Mouse (Mus musculus): ENCODE results near the gene Olfr685. TPM values are rescaled to one million over a fixed set of nuclear protein-coding genes. Genes with fewer than 3 reads are reported as not detected.

Olfr685 gene
- total RNA-seq, 1 experiment, result not detected

GRCm38 (mm10) chr7:105163553-105163952 is 22.3 kb downstream of the Olfr685 start, which contains the start of gene Olfr684:
Gene Olfr684 (minus strand): TSS chr7:105163653.
- Histone ChIP-seq H3K4me3 (ENCODE audit: insufficient read depth in 1 of 2, low read depth in 1 of 2, low read length in 2 of 2, poor library complexity in 1 of 2, severe bottlenecking in 1 of 2) (no peak within 1 kb of the TSS), H3K4me1 (ENCODE audit: control insufficient read depth in 2 of 2, insufficient read depth in 2 of 2, low read length in 2 of 2, poor library complexity in 1 of 2) (no peaks in the 10 kb centered on the region), H3K36me3 (ENCODE audit: control insufficient read depth, insufficient read depth, low read length, poor library complexity, severe bottlenecking) (no peaks in the 10 kb centered on the region), H3K27ac (ENCODE audit: insufficient read depth, low read depth, low read length, poor library complexity, severe bottlenecking) (no peak within 1 kb of the TSS), H3K9ac (ENCODE audit: insufficient read depth, low read depth, low read length, poor library complexity, severe bottlenecking) (no peak within 1 kb of the TSS), H3K9me3 (ENCODE audit: control insufficient read depth, insufficient read depth, low read depth, low read length) (no peaks in the 10 kb centered on the region)
- no peak for DNase-seq (ENCODE audit: low read depth, low spot score)
- in situ Hi-C loops (cut with MboI; ENCODE audit: low sequenced_read_pairs in 2 of 2, unreplicated experiment in 2 of 2), result no loop called here
- no peak for TF ChIP-seq CHD2 (IDR thresholded peaks at IDR 0.05; ENCODE audit: low read depth, low read length)
- TF ChIP-seq HCFC1 (IDR thresholded peaks at IDR 0.05; ENCODE audit: borderline replicate concordance, insufficient read depth, low read length), result no peak
- no peak for TF ChIP-seq ZNF384 (IDR thresholded peaks at IDR 0.05; ENCODE audit: low read depth, low read length)
- no peak for TF ChIP-seq MAFK (IDR thresholded peaks at IDR 0.05; ENCODE audit: insufficient read depth, low read depth, low read length)
- no peak for TF ChIP-seq ZC3H11A (IDR thresholded peaks at IDR 0.05; ENCODE audit: borderline replicate concordance, low read depth, low read length)

- in situ Hi-C loops (cut with MboI; ENCODE audit: low sequenced_read_pairs in 2 of 2, unreplicated experiment in 2 of 2), result no loop called here
- H3K9me3 ChIP-seq (ENCODE audit: control insufficient read depth, insufficient read depth, low read depth, low read length), result no peaks in the 10 kb centered on the region
- TF ChIP-seq CHD2 (IDR thresholded peaks at IDR 0.05; ENCODE audit: low read depth, low read length) (no peak), HCFC1 (IDR thresholded peaks at IDR 0.05; ENCODE audit: borderline replicate concordance, insufficient read depth, low read length) (no peak), ZNF384 (IDR thresholded peaks at IDR 0.05; ENCODE audit: low read depth, low read length) (no peak), MAFK (IDR thresholded peaks at IDR 0.05; ENCODE audit: insufficient read depth, low read depth, low read length) (no peak), ZC3H11A (IDR thresholded peaks at IDR 0.05; ENCODE audit: borderline replicate concordance, low read depth, low read length) (no peak)
- no peak within 1 kb of the TSS for H3K4me3 ChIP-seq (ENCODE audit: insufficient read depth in 1 of 2, low read depth in 1 of 2, low read length in 2 of 2, poor library complexity in 1 of 2, severe bottlenecking in 1 of 2)
- DNase-seq (ENCODE audit: low read depth, low spot score), result no peak
- H3K36me3 ChIP-seq (ENCODE audit: control insufficient read depth, insufficient read depth, low read length, poor library complexity, severe bottlenecking), result no peaks in the 10 kb centered on the region
- no peak within 1 kb of the TSS for H3K27ac ChIP-seq (ENCODE audit: insufficient read depth, low read depth, low read length, poor library complexity, severe bottlenecking)
- no peak within 1 kb of the TSS for H3K9ac ChIP-seq (ENCODE audit: insufficient read depth, low read depth, low read length, poor library complexity, severe bottlenecking)
- H3K4me1 ChIP-seq (ENCODE audit: control insufficient read depth in 2 of 2, insufficient read depth in 2 of 2, low read length in 2 of 2, poor library complexity in 1 of 2), result no peaks in the 10 kb centered on the region
Observed at GRCm38 (mm10) chr7:105146912-105147311, 38.9 kb downstream of the Olfr685 start, which contains the start of gene Olfr683. Gene Olfr683 (minus strand): TSS chr7:105147012.

- TF ChIP-seq ZNF384 (IDR thresholded peaks at IDR 0.05; ENCODE audit: low read depth, low read length), result no peak
- no peak for TF ChIP-seq MAFK (IDR thresholded peaks at IDR 0.05; ENCODE audit: insufficient read depth, low read depth, low read length)
- no peak for TF ChIP-seq CHD2 (IDR thresholded peaks at IDR 0.05; ENCODE audit: low read depth, low read length)
- no peak for TF ChIP-seq ZC3H11A (IDR thresholded peaks at IDR 0.05; ENCODE audit: borderline replicate concordance, low read depth, low read length)
- TF ChIP-seq HCFC1 (IDR thresholded peaks at IDR 0.05; ENCODE audit: borderline replicate concordance, insufficient read depth, low read length), result no peak
- no peaks in the 10 kb centered on the region for H3K9me3 ChIP-seq (ENCODE audit: control insufficient read depth, insufficient read depth, low read depth, low read length)
- H3K4me3 ChIP-seq (ENCODE audit: insufficient read depth in 1 of 2, low read depth in 1 of 2, low read length in 2 of 2, poor library complexity in 1 of 2, severe bottlenecking in 1 of 2), result no peak overlapping the region
- in situ Hi-C loops (cut with MboI; ENCODE audit: low sequenced_read_pairs in 2 of 2, unreplicated experiment in 2 of 2), result no loop called here
- no peaks in the 10 kb centered on the region for H3K36me3 ChIP-seq (ENCODE audit: control insufficient read depth, insufficient read depth, low read length, poor library complexity, severe bottlenecking)
- no peak for DNase-seq (ENCODE audit: low read depth, low spot score)
- H3K4me1 ChIP-seq (ENCODE audit: control insufficient read depth in 2 of 2, insufficient read depth in 2 of 2, low read length in 2 of 2, poor library complexity in 1 of 2), result no peaks in the 10 kb centered on the region
- H3K9ac ChIP-seq (ENCODE audit: insufficient read depth, low read depth, low read length, poor library complexity, severe bottlenecking), result no peak overlapping the region
- H3K27ac ChIP-seq (ENCODE audit: insufficient read depth, low read depth, low read length, poor library complexity, severe bottlenecking), result no peak overlapping the region
Observed at GRCm38 (mm10) chr7:105141275-105141674, 44.5 kb downstream of the Olfr685 start.

Other genes with a start within 250 kb of the Olfr685 start
- gene Olfr670, start 223.4 kb downstream of the Olfr685 start, total RNA-seq (2012; rRNA removed), result not detected in 2 replicates
- not detected in 2 replicates for gene Olfr671, start 206.9 kb downstream of the Olfr685 start, total RNA-seq (2012; rRNA removed)
- not detected in 2 replicates for gene Olfr672, start 184.0 kb downstream of the Olfr685 start, total RNA-seq (2012; rRNA removed)
- not detected in 2 replicates for gene Olfr675, start 157.6 kb downstream of the Olfr685 start, total RNA-seq (2012; rRNA removed)
- gene Olfr676, start 153.3 kb downstream of the Olfr685 start, total RNA-seq (2012; rRNA removed), result not detected in 2 replicates
- not detected in 2 replicates for gene Olfr677, start 134.6 kb downstream of the Olfr685 start, total RNA-seq (2012; rRNA removed)
- gene Olfr678, start 121.5 kb downstream of the Olfr685 start, total RNA-seq (2012; rRNA removed), result not detected in 2 replicates
- not detected in 2 replicates for gene Olfr679, start 104.8 kb downstream of the Olfr685 start, total RNA-seq (2012; rRNA removed)
- gene Olfr680-ps1, start 93.2 kb downstream of the Olfr685 start, total RNA-seq (2012; rRNA removed), result not detected in 2 replicates
- gene Olfr681, start 69.2 kb downstream of the Olfr685 start, total RNA-seq (2012; rRNA removed), result not detected in 2 replicates
- gene Olfr683, start 39.0 kb downstream of the Olfr685 start, total RNA-seq (2012; rRNA removed), result not detected in 2 replicates
- gene Olfr684, start 22.4 kb downstream of the Olfr685 start, total RNA-seq (2012; rRNA removed), result not detected in 2 replicates
- gene Olfr686, start 21.5 kb upstream of the Olfr685 start, total RNA-seq (2012; rRNA removed), result not detected in 2 replicates
- gene Olfr688, start 102.1 kb upstream of the Olfr685 start, total RNA-seq (2012; rRNA removed), result not detected in 2 replicates
- gene Olfr689, start 125.2 kb upstream of the Olfr685 start, total RNA-seq (2012; rRNA removed), result not detected in 2 replicates
- not detected in 2 replicates for gene Olfr690, start 148.1 kb upstream of the Olfr685 start, total RNA-seq (2012; rRNA removed)
- gene Olfr691, start 156.3 kb upstream of the Olfr685 start, total RNA-seq (2012; rRNA removed), result not detected in 2 replicates
- gene Olfr692, start 182.2 kb upstream of the Olfr685 start, total RNA-seq (2012; rRNA removed), result 0.26 TPM in 1 of 2 replicates, not detected in the other
- gene Gm5901, start 189.0 kb upstream of the Olfr685 start, total RNA-seq (2012; rRNA removed), result 0.89 and 2.4 TPM in 2 replicates
- 29.9 and 37.6 TPM in 2 replicates for gene Fam160a2, start 214.0 kb upstream of the Olfr685 start, total RNA-seq (2012; rRNA removed)
- gene Cnga4, start 218.6 kb upstream of the Olfr685 start, total RNA-seq (2012; rRNA removed), result 0.13 and 0.37 TPM in 2 replicates
- 0.27 and 0.58 TPM in 2 replicates for gene Cckbr, start 239.7 kb upstream of the Olfr685 start, total RNA-seq (2012; rRNA removed)